Mouse (Mus musculus) CH12.LX (cell line): ENCODE measurements around the gene Psmb11. TPM values are rescaled to one million over a fixed set of nuclear protein-coding genes. Genes with fewer than 3 reads are reported as not detected.

Experiments
- DNase-seq: peaks from one replicate; pipeline ENCODE4 v3.0.0-alpha.2; 2013; ENCODE audit errors: extremely low read depth
- H3K27ac ChIP-seq: 2 replicates; pipeline ENCODE4 v1.5.1; 2012; ENCODE audit warnings: low read depth, mild to moderate bottlenecking, control low read depth, moderate library complexity; ENCODE audit not compliant: insufficient read depth
- H3K27me3 ChIP-seq: replicated peaks from 2 replicates; pipeline ENCODE3; 2012; ENCODE audit warnings: inconsistent platforms
- H3K36me3 ChIP-seq, 2 experiments: replicated peaks in 1 of 2; 2 replicates each; pipeline versions ENCODE3 to v1.6.1; 2012; ENCODE audit warnings: inconsistent platforms in 1 of 2, low read length in 1 of 2, mild to moderate bottlenecking in 1 of 2, mixed read lengths in 1 of 2, moderate library complexity in 1 of 2; ENCODE audit not compliant: control insufficient read depth in 1 of 2, insufficient read depth in 1 of 2
- H3K4me1 ChIP-seq, 2 experiments: 2 replicates each; pipeline ENCODE4 v1.6.1; 2012; ENCODE audit warnings: inconsistent platforms in 1 of 2, moderate library complexity in 1 of 2; ENCODE audit not compliant: insufficient read depth in 2 of 2, control insufficient read depth in 1 of 2
- H3K4me2 ChIP-seq: 2 replicates; pipeline ENCODE4 v1.6.1; 2012; ENCODE audit warnings: low read depth, mild to moderate bottlenecking, control low read depth; ENCODE audit not compliant: poor library complexity, insufficient read depth, severe bottlenecking
- H3K4me3 ChIP-seq, 3 experiments: fragments of 150-350 bp in 1 of 3; sonication (generic) in 1 of 3; replicated peaks in 1 of 3; 2 replicates each; pipeline versions ENCODE3 to v1.5.1; 2011 to 2012; ENCODE audit warnings: low read depth in 2 of 3, low read length in 2 of 3, mild to moderate bottlenecking in 2 of 3, moderate library complexity in 2 of 3, control low read depth in 1 of 3, improper control_type of control experiment in 1 of 3, inconsistent platforms in 1 of 3, mixed read lengths in 1 of 3; ENCODE audit not compliant: poor library complexity in 1 of 3
- H3K79me2 ChIP-seq: replicated peaks from 2 replicates; pipeline ENCODE4 v1.6.1; 2012; ENCODE audit warnings: mild to moderate bottlenecking, moderate library complexity; ENCODE audit not compliant: control insufficient read depth, poor library complexity, insufficient read depth, severe bottlenecking; ENCODE audit errors: extremely low read depth
- H3K9ac ChIP-seq: 2 replicates; pipeline ENCODE4 v1.6.1; 2012; ENCODE audit warnings: low read depth, mild to moderate bottlenecking, control low read depth, moderate library complexity; ENCODE audit not compliant: insufficient read depth
- H3K9me3 ChIP-seq: replicated peaks from 2 replicates; pipeline ENCODE3; 2012; ENCODE audit warnings: low read length, inconsistent platforms, mixed read lengths
- BHLHE40 ChIP-seq: IDR thresholded peaks from 2 replicates; pipeline ENCODE4 v1.6.1; 2011; ENCODE audit warnings: mild to moderate bottlenecking, low read depth, low read length, improper control_type of control experiment
- CHD2 ChIP-seq: IDR thresholded peaks from 2 replicates; pipeline ENCODE4 v1.6.1; 2011; ENCODE audit warnings: low read length, improper control_type of control experiment
- CTCF ChIP-seq, 2 experiments: IDR thresholded peaks in 1 of 2; conservative IDR thresholded peaks in 1 of 2; 2 replicates each; pipeline ENCODE4 v1.5.1; 2011 to 2012; ENCODE audit warnings: low read depth in 2 of 2, low read length in 2 of 2, improper control_type of control experiment in 1 of 2, inconsistent platforms in 1 of 2, mild to moderate bottlenecking in 1 of 2, moderate library complexity in 1 of 2
- E2F4 ChIP-seq: IDR thresholded peaks from 2 replicates; pipeline ENCODE4 v1.6.1; 2011; ENCODE audit warnings: low read depth, low read length, improper control_type of control experiment; ENCODE audit not compliant: insufficient replicate concordance
- ELF1 ChIP-seq: IDR thresholded peaks from 2 replicates; pipeline ENCODE4 v1.6.1; 2014; ENCODE audit warnings: low read depth, mild to moderate bottlenecking, inconsistent platforms, low read length, improper control_type of control experiment
- ETS1 ChIP-seq: conservative IDR thresholded peaks from 2 replicates; pipeline ENCODE4 v1.6.1; 2012; ENCODE audit warnings: low read depth, mild to moderate bottlenecking, inconsistent platforms, low read length, improper control_type of control experiment, moderate library complexity
- GABPA ChIP-seq: IDR thresholded peaks from 2 replicates; pipeline ENCODE4 v1.6.1; 2012; ENCODE audit warnings: low read depth, low read length, improper control_type of control experiment, inconsistent platforms; ENCODE audit not compliant: insufficient replicate concordance
- IRF4 ChIP-seq: IDR thresholded peaks from 2 replicates; pipeline ENCODE4 v1.6.1; 2014; ENCODE audit warnings: low read depth, mild to moderate bottlenecking, inconsistent platforms, low read length, improper control_type of control experiment
- JUN ChIP-seq: IDR thresholded peaks from 2 replicates; pipeline ENCODE4 v1.6.1; 2011; ENCODE audit warnings: low read depth, mild to moderate bottlenecking, low read length, improper control_type of control experiment, moderate library complexity; ENCODE audit not compliant: insufficient read depth
- MAX ChIP-seq: IDR thresholded peaks from 2 replicates; pipeline ENCODE4 v1.6.1; 2011; ENCODE audit warnings: low read length, improper control_type of control experiment
- MAZ ChIP-seq: IDR thresholded peaks from 2 replicates; pipeline ENCODE4 v1.6.1; 2012; ENCODE audit warnings: low read depth, mild to moderate bottlenecking, inconsistent platforms, low read length, improper control_type of control experiment, moderate library complexity
- MXI1 ChIP-seq: IDR thresholded peaks from 2 replicates; pipeline ENCODE4 v1.6.1; 2011; ENCODE audit warnings: mild to moderate bottlenecking, low read depth, low read length, improper control_type of control experiment
- MYC ChIP-seq: IDR thresholded peaks from 2 replicates; pipeline ENCODE4 v1.6.1; 2011; ENCODE audit warnings: low read depth, mild to moderate bottlenecking, improper control_type of control experiment, low read length
- NRF1 ChIP-seq: IDR thresholded peaks from 2 replicates; pipeline ENCODE4 v1.6.1; 2014; ENCODE audit warnings: low read depth, mild to moderate bottlenecking, inconsistent platforms, low read length, improper control_type of control experiment, moderate library complexity
- PAX5 ChIP-seq: IDR thresholded peaks from 2 replicates; pipeline ENCODE4 v1.6.1; 2012; ENCODE audit warnings: low read length, inconsistent platforms, mixed read lengths
- POLR2A ChIP-seq: IDR thresholded peaks from 2 replicates; pipeline ENCODE4 v1.6.1; 2011; ENCODE audit warnings: low read depth, mild to moderate bottlenecking, improper control_type of control experiment, low read length
- POLR2AphosphoS2 ChIP-seq: IDR thresholded peaks from 2 replicates; pipeline ENCODE4 v1.6.1; 2011; ENCODE audit warnings: low read depth, low read length, improper control_type of control experiment
- RCOR1 ChIP-seq: conservative IDR thresholded peaks from 2 replicates; pipeline ENCODE4 v1.6.1; 2012; ENCODE audit warnings: low read depth, mild to moderate bottlenecking, inconsistent platforms, low read length, improper control_type of control experiment
- SMC3 ChIP-seq: IDR thresholded peaks from 2 replicates; pipeline ENCODE4 v1.6.1; 2011; ENCODE audit warnings: low read depth, low read length, improper control_type of control experiment
- TBP ChIP-seq: conservative IDR thresholded peaks from 2 replicates; pipeline ENCODE4 v1.6.1; 2011; ENCODE audit warnings: low read depth, low read length, improper control_type of control experiment
- UBTF ChIP-seq: IDR thresholded peaks from 2 replicates; pipeline ENCODE4 v1.6.1; 2012; ENCODE audit warnings: low read depth, mild to moderate bottlenecking, inconsistent platforms, low read length, improper control_type of control experiment, moderate library complexity
- USF1 ChIP-seq: IDR thresholded peaks from 2 replicates; pipeline ENCODE4 v1.6.1; 2014; ENCODE audit warnings: low read depth, mild to moderate bottlenecking, inconsistent platforms, low read length, improper control_type of control experiment
- USF2 ChIP-seq: conservative IDR thresholded peaks from 2 replicates; pipeline ENCODE4 v1.6.1; 2011; ENCODE audit warnings: low read depth, low read length, improper control_type of control experiment
- ZKSCAN1 ChIP-seq: IDR thresholded peaks from 2 replicates; pipeline ENCODE4 v1.6.1; 2012; ENCODE audit warnings: low read depth, inconsistent platforms, low read length, improper control_type of control experiment, borderline replicate concordance
- ZNF384 ChIP-seq: IDR thresholded peaks from 2 replicates; pipeline ENCODE4 v1.6.1; 2012; ENCODE audit warnings: low read depth, low read length, improper control_type of control experiment, inconsistent platforms
- dilution Hi-C: fragments of 300-500 bp; cut with MboI; formaldehyde crosslinking; loops from 2 replicates; pipeline ENCODE4 v1.14.3; 2020; ENCODE audit warnings: low sequenced_read_pairs; ENCODE audit not compliant: extremely low pct_unique_long_range_greater_than_20kb, extremely low pct_ligation_motif_present
- in situ Hi-C: fragments of 300-500 bp; cut with MboI; formaldehyde crosslinking; loops from 3 replicates; pipeline ENCODE4 v1.14.3; 2019; ENCODE audit warnings: low sequenced_read_pairs, low pct_ligation_motif_present, low pct_unique_long_range_greater_than_20kb, mixed read lengths
- polyA plus RNA-seq: library from polyadenylated mRNA; unstranded; fragments of >175 nt; gene quantifications from 2 replicates; pipeline ENCODE4 v1.2.1, GENCODE M21; 2012; ENCODE audit warnings: low read depth; ENCODE audit not compliant: insufficient read length
- total RNA-seq, 2 experiments: library from RNA; depleted of rRNA; stranded (reverse); fragments of 300-350 nt in 1 of 2; fragments of >200 nt in 1 of 2; gene quantifications; 2 replicates each; pipeline ENCODE4 v1.2.3; 2012 to 2014

The Psmb11 gene
- total and polyA plus RNA-seq, 3 experiments: not detected

GRCm38 (mm10) chr14:54572790-54573736, 48.2 kb upstream of the Psmb11 start:
- H3K4me1 ChIP-seq: peaks cover 0 to 15% of the 10 kb centered on the region in 2 experiments; a peak in 2 of 4 replicates
- in situ Hi-C loops: loop anchor here (10.0 to 25.0 kb wide), 2 partner anchors 62 to 511 kb away; no protein-coding TSS in a partner anchor
- no peaks in the 10 kb centered on the region for H3K79me2 ChIP-seq
- H3K27ac ChIP-seq: no peak overlapping the region
- peaks cover 26% of the 10 kb centered on the region for H3K9me3 ChIP-seq
- no peaks in the 10 kb centered on the region for H3K36me3 ChIP-seq
- no peak for TF ChIP-seq E2F4
- TF ChIP-seq ETS1: no peak
- TF ChIP-seq ZNF384: no peak
- TF ChIP-seq PAX5: no peak
- TF ChIP-seq MXI1: no peak
- TF ChIP-seq TBP: no peak
- no peak for TF ChIP-seq BHLHE40
- TF ChIP-seq CTCF (conservative IDR thresholded peaks at IDR 0.05 in 1 of 2, IDR thresholded peaks at IDR 0.05 in 1 of 2; ENCODE audit: low read depth in 2 of 2, low read length in 2 of 2): no peak
- no peak for TF ChIP-seq JUN
- TF ChIP-seq RCOR1: no peak
- no peak for TF ChIP-seq SMC3
- no peak for TF ChIP-seq POLR2AphosphoS2
- no peak for TF ChIP-seq IRF4
- no peak for TF ChIP-seq POLR2A
- no peak for TF ChIP-seq GABPA
- TF ChIP-seq NRF1: no peak
- TF ChIP-seq MYC: no peak
- dilution Hi-C loops: no loop called here
- H3K4me3 ChIP-seq: no peak overlapping the region
- no peak overlapping the region for H3K9ac ChIP-seq
- peaks cover 3% of the 10 kb centered on the region for H3K27me3 ChIP-seq
- H3K4me2 ChIP-seq: no peak overlapping the region
- no peak for DNase-seq

DNA sequence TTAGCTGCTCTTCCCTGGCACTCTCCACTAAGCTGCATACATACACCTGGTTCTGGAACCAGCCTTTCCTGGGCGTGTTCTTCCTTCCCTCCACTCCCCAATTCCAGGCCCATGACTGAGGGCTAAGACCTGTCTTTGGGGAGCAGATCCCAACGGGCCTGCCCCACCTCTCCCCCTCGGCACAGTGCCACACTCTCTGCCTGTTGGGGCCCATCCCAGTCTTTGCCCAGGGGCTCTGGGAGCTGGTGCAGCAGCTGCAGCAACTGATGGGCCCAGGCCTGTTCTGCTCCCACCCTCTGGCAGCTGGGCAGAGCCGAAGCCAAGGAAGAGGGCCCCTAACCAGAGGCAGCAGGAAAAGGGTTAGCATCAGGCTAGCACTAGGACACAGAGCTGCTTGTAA, 47.0 kb upstream of the Psmb11 start:
- H3K27ac ChIP-seq: no peak overlapping the region
- H3K4me1 ChIP-seq: peaks cover 0 to 12% of the 10 kb centered on the region in 2 experiments; a peak in 2 of 4 replicates
- no peak overlapping the region for H3K4me3 ChIP-seq
- peaks cover 3% of the 10 kb centered on the region for H3K27me3 ChIP-seq
- DNase-seq: no peak
- in situ Hi-C loops: loop anchor here (10.0 to 25.0 kb wide), 2 partner anchors 61 to 512 kb away; no protein-coding TSS in a partner anchor
- no peak overlapping the region for H3K4me2 ChIP-seq
- dilution Hi-C loops: no loop called here
- no peaks in the 10 kb centered on the region for H3K36me3 ChIP-seq
- peaks cover 26% of the 10 kb centered on the region for H3K9me3 ChIP-seq
- H3K79me2 ChIP-seq: no peaks in the 10 kb centered on the region
- no peak overlapping the region for H3K9ac ChIP-seq
- TF ChIP-seq MAX (no peak), IRF4 (no peak), CHD2 (no peak), NRF1 (no peak), UBTF (no peak), MYC (no peak), RCOR1 (no peak), USF1 (no peak), ETS1 (no peak), MAZ (no peak), CTCF (conservative IDR thresholded peaks at IDR 0.05 in 1 of 2, IDR thresholded peaks at IDR 0.05 in 1 of 2; ENCODE audit: low read depth in 2 of 2, low read length in 2 of 2) (no peak), TBP (no peak), ELF1 (no peak), ZKSCAN1 (no peak), USF2 (no peak)
